Mouse (Mus musculus) urinary bladder, postnatal 10 days (tissue): Measurements from ENCODE around the gene Kcnip2.
"Not testable (repeated sequence)": the region's sequence is repeated elsewhere in the genome, so short reads cannot be mapped to it uniquely, and the experiment has no call there.

ENCODE experiments used
- DNase-seq: peaks from one replicate; pipeline ENCODE4 v3.0.0; 2022; ENCODE audit warnings: low spot score

Kcnip2 gene

DNA sequence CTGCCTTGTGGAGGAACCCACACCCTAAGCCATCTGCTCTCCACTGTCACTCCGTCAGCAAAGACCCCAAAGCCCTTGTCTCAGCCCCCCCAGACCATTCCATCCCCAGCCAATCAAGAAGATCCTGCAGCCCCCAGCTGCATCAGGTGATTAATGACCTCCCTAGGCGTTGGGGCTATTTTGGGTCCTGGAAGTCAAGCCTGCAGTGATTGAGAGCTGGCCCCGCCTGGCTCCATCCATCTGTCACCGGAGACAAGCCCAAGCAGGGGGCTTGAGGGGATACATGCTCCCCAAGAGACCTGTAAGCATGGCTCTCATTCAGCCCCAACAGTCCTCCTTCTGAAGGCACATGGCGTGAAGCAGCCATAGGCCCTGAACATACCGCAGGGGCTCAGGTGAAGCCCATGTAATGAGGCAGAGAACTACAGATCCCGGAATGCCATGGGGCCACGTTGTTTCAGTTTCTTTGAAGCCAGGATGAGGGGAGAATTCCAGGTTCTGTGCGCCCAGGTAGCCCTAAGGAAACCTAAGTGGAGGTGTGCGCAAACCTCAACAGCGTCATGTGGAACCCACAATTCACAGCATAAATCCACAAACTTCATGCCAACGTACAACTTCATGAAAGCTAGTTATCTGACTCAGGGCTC, 4.7 kb downstream of the Kcnip2 start:
- no peak for DNase-seq

DNA sequence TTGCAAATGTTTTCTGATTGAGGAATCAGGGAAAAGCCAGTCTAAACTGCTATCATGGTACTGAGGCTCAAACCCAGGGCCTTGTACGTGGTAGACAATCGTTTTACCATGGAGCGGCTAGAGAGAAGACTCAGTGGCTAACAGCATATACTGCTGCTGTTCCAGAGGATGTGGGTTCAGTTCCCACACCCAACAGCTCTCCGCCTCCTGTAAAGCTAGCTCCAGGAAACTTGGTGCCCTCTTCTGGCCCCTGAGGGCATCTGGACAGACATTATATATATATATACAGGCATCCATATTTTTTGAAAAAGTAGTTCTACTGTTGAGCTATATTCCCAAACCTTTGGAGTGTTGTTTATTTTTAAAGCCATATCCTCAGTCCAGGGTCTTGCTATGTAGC, 8.1 kb downstream of the Kcnip2 start:
- no peak for DNase-seq

DNA sequence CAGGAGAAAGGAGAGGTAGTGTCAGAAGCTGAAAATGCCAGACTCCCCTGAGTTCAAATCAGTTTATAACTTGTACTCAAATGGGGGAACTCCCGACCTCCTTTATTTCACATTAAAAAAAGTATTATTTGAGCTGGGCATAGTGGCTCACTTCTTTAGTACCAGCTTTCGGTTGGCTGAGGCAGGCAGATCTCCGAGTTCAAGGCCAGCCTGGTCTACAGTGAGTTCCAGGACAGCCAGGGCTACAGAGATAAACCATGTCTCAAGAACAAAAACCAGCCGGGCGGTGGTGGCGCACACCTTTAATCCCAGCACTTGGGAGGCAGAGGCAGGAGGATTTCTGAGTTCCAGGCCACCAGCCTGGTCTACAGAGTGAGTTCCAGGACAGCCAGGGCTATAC, 10.0 kb downstream of the Kcnip2 start:
- DNase-seq = not testable (repeated sequence)

DNA sequence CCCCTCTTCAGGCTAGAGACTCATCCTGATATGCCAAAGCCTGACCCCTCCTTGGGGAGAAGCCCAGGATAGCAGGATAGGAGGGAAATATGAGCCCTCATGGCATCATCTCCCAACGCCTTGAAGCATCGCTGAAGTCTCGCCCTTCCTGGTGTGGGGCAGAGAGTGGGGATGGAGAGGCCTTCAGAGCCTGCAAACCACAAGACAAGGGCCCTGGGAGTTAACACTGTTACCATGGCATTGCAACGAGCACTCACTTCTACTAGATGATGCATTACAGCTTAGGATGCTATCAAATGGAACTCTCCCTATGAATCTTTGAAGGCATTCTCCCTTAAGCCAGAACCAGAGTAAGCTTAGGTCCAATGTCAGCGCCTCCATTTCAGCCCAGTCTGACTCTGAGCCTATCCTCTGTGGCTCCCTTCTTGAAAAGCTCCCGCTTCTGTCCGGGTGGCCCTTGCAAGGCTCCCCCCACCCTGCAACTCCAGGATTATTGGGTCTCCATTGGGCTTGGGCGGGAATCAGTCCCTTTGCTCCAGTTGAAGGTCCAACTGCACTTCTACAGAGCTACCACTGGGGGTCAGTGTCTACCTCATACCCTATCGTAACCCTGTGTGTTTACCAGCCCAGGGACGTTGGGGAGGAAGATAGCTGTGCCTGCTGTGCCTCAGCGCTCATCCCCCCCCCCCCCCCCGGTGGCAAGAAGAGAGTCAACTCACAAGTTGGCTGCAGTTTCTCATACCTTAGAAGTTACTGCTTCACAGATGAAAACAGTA, 11.1 kb downstream of the Kcnip2 start:
- no peak for DNase-seq

DNA sequence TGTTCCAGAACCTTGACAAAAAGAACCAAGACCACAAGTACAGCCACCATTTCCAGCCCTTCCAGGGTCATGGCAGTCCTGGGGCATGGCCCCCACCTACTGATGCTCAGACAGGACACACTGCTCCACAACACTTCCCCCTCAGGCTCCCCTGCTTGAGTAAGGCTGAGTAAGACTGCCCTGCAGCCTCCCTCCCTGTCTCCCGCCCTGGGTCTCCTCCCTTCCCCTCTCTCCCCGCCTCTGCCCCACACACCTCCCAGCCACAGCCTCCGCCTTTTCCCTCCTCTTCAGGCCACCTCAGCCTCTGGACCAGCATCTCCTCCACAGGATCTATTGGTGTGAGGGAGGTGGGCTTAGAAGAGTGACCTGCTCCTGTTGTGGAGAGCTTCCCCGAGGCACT, 12.5 kb downstream of the Kcnip2 start:
- no peak for DNase-seq

DNA sequence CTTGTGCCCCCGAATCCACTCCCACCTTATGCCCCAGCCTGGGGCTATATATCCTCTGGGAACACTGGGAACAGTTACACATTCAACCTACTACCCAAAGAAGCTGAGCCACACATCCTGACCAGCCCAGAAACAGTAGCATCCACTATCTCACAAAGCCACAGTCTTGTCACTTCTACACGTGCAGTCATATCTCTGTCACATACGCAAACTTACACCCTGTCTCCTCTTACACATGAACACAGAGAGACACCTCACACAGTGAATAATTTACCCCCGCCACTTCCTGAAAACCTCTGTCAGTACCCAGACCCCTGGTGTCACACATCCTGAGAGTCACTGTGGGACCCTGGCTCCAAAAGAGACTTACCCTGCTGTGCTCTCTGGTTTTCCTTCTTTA, 13.2 kb downstream of the Kcnip2 start:
- no peak for DNase-seq

DNA sequence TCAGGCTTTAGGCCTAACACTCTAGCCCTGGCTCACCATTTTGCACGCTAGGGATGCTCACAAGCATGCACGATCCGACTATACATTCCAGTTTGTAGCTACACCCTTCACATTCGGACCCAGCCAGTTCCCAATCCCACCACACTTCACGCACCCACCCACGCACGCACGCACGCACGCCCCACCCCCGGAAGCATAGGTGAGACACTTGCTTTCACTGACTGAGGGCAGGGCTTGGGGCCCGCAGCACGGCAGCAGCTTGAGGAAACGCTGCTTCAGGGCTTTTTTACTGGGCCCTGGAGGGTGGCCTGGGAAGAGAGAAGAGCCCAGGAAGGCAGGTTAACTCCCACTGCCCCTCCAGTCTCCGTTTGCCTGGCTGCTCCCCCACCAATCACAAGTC, 19.0 kb downstream of the Kcnip2 start:
- DNase-seq = no peak

DNA sequence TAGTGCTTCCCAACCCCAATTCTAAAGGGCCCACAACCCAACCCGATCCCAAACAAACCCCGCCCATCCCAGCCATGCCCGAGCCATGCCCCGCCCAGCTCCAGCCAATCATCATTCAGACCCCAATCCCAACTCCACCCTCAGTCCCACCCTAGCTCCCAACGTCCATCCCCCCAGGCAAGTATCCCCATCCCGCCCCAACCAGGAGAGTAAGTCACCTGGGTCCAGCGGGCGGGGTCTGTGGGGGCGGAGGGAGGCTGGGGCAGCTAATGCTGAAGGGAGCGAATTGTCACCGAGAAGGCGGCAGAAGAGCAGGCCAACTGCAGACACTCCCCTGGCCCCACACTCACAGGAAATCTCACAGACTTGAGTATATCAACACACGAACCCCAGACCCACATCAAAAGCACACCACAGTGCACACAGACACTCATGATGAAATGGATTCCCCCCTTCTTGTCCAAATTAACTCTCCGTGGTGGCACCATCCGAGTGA, 19.8 kb downstream of the Kcnip2 start:
- DNase-seq = no peak

DNA sequence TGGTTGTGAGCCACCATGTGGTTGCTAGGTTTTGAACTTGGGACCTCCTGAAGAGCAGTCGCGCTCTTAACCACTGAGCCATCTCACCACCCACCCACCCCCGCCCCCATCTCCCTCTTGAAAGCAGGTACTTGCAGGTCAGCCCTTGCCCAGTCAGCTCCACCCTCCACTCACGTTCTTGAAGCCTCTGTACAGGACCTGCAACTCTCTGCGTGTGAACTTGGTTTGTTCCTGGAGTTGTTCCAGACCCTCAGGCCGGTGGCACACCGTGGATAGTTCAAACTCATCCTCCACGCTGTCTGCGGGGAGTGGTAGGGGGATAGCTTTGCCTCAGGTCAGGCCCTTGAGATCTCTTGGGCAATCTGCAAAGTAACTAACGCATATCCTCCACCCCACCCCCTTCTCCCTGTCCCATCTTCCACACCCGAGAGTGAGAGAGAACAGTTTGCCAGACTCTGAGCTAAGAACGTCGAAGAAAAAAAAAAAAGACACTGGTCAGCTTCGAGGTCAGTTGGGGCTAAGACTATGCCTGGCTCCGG, 20.4 kb downstream of the Kcnip2 start:
- DNase-seq = no peak

DNA sequence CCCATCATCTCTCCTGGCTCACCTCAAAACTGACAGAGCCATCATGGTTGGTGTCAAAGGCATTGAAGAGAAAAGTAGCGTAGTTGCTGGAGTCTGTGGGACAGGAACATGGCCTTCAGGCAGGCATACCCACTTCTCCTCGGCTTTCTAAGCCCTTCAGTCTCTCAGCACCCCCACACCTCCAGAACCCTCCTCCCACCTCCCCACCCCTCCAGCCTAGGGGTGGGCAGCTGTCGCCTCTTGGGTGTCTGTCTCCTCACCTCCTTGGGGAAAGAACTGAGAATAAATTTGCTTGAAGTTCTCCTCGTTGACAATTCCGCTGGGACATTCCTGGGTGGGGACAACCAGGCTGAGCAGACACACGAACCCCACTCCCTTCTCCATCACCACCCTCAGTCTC, 21.1 kb downstream of the Kcnip2 start:
- no peak for DNase-seq

DNA sequence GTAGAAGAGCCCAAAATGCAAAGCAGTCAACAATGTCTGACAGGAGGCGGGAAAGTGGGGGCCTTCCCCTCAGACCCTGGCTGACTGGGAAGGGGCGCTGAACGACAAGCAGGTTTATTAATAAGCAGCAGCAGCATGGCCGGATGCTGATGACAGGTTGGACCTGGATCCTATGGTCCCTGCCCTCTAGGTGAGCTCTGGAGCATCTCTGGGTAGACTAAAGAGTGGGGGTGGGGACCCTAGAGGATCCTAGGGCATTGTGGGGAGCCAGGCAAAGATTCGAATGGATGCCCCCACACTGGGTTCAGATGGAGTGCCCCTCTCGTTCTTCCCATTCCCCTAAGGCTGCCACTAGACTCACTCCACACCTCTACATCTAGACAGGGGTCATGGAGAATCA, 23.5 kb downstream of the Kcnip2 start:
- no peak for DNase-seq

DNA sequence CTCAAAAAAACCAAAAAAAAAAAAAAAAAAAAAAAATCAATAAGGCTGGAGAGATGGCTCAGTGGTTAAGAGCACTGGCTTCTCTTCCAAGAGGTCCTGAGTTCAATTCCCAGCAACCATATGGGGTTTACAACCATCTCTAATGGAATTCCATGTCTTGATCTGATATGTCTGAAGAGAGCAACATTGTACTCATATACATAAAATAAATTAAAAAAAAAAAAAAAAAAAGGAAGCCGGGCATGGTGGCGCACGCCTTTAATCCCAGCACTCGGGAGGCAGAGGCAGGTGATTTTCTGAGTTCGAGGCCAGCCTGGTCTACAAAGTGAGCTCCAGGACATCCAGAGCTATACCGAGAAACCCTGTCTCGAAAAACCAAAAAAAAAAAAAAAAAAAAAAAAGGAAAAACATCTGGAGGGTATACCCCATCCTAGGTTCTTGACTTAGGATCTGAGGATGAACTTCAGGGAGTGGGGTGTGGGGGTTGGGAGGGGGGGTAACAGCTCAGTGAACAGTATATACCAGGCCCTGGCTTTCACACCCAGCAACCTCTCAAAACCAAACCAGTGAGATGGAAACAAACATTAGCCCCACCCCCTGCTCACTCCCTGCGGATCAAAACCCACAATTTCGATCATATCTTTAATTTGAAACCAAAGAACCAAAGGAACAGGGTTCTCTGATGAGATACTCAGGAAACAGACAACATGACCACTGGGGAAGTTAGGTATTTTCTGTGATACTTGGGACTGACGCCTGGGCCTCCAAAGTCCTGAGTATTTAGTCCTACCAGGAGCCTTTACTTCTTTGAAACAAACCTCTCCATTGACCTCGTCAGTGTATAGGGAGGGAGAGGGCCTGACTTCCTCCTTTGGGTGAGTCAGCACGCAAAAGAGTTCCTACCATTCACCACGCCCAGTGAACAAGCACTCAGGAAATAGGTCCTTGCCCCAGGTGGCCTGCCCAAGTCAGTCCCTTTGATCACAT, 25.7 kb downstream of the Kcnip2 start:
- DNase-seq = no peak

DNA sequence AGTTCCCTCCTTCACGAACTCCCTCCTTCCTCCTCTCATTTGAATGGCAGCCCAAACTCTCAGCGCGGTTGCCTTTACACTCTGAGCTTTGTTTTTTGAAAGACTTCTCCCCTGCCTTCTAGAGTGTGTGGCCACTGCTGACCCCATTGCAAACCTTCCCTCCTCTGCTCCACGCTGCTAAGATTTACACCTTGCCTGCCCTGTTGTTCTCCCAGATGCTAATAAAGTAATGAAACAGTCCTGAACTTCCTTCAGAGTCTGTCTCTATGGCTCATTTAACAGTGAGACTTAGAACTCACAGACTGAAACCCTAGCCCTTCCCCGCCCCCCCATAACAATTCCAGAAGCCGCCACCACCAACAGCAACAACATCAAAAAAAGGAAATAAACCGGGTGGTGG, 26.5 kb downstream of the Kcnip2 start:
- no peak for DNase-seq

DNA sequence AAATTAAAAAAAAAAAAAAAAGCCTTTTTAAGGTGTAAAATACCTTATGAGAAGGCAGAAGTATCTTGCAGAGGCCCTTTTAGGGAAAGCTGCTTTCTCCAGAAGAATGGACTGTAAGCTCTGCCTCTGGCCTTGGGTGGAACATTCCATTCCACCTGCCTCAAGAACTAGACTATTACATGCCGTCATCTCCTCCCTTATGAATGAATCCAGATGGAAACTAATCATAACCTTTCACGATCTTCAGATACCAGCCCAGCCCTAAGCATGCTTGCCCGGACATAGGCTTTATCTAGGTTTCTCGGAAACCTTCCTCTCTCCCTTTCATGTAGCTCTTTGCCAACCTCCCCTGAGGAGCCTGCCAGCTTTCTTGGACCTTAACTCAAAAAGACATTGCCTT, 27.5 kb downstream of the Kcnip2 start:
- no peak for DNase-seq

DNA sequence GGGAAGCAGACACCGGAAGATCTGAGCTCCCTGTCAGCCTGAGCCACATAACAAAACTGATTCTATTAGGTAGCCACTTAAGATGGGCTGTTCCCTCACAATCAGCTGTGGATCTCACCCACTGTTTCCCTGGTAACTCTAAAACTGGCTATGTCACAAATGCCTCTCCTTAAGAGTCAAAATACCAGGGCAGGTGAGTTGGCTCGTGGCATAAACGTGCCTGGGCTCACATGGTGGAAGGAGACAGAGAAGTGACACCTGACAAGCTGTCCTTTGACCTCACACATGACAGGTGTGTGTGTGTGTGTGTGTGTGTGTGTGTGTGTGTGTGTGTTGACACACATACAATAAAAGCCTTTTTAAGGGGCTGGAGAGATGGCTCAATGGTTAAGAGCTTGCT, 28.4 kb downstream of the Kcnip2 start:
- no peak for DNase-seq

DNA sequence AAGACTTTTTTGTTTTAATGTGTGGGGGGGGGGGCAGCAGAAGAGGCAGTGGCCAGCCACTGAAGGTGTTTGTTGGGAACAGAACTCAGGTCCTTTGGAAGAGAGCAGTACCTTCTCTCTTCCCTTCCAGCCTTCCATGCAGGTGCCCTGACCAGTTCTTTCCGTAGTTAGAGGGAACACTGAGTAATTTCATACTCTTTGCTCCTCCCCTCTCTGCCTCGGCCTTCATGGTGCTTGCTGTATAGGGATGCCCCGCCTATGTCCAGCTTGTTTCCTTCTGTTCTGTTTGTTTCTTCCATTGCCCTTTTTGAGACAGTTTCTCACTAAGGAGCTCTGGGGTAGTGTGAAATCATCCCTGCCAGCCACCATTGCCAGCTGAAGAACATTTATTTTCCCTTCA, 30.4 kb downstream of the Kcnip2 start:
- DNase-seq = no peak

DNA sequence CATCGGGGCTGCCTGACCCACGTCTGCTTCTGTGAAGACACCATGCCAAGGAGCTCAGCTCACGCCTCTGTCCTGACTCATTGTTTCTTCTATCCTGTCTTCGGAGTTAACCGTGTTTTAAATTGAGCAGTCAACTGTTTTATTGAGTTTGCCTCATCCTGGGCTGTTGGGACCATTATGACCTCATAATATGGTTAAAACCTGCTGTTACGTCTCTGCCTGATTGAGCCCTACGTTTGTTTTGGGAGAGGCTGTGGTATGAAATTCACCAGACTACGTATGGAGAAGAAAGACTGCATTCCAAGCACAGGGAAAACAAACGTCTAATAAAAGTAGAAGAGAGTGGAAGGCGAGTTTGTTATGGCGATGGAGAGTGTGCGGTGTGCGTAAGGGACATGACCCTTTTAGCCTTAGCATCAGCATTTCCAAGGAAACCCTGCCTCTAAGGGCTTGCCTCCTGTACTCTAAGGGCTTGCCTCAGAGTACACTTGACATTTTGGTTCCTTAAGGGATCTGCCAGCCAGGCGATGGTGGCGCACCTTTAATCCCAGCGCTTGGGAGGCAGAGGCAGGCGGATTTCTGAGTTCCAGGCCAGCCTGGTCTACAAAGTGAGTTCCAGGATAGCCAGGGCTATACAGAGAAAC, 31.8 kb downstream of the Kcnip2 start:
- no peak for DNase-seq

DNA sequence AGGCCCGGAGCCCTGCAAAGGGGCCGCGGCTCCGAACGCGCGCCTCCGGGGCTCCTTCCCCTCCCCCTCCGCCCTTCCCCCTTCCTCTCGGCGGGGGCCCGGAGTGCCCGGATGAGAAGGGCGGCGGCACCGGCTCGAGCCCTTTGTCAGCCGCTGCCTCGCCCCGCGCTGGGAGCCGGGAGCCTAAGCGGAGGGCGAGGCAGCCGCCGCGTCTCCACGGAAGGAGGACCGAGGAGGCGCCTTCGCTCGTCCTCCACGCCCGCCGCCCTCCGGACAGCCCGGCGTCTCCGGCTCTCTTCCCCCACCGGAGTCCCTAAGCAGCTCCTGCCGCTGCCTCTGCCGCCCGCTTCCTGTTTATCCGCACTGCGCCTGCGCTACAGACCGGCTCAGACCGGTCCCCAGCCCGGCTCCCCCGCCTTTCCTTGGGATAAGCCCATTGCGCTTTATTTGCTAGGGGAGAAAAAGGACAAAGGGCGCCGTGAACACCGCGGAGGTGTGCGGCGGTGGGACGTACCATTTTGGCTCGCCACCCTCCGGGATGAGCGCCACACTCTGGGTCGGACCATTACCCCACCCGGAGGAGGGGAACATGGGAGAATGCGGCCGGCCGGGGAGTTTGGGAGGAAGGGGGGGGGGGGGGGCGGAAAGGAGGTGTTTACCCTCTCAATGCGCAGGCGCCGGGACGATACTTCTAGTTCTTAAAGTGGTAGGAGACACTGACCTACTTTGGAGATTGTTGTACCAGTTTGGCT, 32.5 kb downstream of the Kcnip2 start, which contains the start of gene Mgea5:
Gene Mgea5, minus strand, starts transcription at position 657 of the 752 bp plus-strand sequence.
- DNase-seq = peak; percentile 88

DNA sequence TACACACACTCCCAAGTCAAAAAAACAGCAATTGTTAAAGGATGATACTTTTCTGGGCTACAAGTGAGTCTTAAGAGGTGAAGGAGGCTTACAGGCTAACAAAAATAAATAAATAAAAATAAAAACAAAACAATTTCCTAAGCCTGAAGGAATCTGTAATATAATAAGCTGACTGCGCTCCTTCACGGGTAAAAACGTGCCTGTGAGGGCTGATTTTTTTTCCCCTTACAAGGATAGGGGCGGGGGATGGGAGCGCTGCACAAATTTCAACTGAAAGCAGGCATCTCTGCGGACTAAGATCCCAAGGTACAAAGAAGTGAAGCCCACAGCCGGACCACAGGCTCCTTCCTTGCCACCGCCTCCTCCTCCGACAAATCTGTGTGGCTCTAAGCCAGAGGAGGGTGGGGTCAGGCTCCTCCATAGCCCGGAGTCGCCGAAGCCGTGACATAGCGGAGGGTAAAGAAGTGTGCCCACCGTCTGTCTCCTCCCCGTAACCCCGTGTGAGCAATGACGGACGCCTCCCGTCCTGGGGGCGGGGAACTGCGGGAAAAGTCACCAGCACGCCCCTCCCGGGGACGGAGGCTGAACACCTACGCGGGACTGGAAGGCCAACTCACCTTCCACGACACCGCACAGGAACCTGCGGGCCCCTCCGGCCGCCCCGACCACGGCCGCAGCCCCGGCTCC, 33.4 kb downstream of the Kcnip2 start:
- no peak for DNase-seq

DNA sequence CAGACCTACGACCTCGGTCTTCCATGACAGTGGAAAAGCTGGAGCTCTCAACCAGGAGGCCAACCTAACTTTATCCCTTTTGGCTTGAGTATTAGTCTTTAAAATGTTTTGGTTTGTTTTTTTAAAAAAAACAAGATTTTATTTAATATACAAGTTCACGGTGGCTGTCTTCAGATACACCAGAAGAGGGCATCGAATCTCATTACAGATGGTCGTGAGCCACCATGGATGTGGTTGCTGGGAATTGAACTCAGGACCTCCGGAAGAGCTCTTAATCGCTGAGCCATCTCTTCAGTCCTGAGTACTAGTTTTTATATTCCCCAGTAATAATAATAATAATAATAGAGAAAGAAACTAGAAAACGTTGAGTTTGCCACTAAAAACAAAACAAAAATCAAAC, 34.2 kb downstream of the Kcnip2 start:
- DNase-seq = no peak
